Mouse (Mus musculus) inflammation-experienced regulatory T-cells, adult 16 weeks (primary cell): ENCODE measurements around the gene Gm6367. TPM values are rescaled to one million over a fixed set of nuclear protein-coding genes. Genes with fewer than 3 reads are reported as not detected.

ENCODE experiments used
- polyA plus RNA-seq: library from polyadenylated mRNA; unstranded; fragments of 100-300 nt; shearing (Covaris generic); gene quantifications from one replicate; pipeline ENCODE4 v1.2.1, GENCODE M21; 2017

Gm6367 gene
- not detected for polyA plus RNA-seq

GRCm38 (mm10) chr5:94988326-94988725, at the start of gene Gm6367:
TSS of gene Gm6367 (plus strand) at chr5:94988626.

Other genes starting within 250 kb of the Gm6367 start
- 0.27 TPM for gene Gm3183, start 123.2 kb upstream of the Gm6367 start, polyA plus RNA-seq
- not detected for gene Gm7942, start 118.3 kb downstream of the Gm6367 start, polyA plus RNA-seq
- gene Gm16513, start 194.0 kb downstream of the Gm6367 start, polyA plus RNA-seq: 0.28 TPM